Mouse (Mus musculus): ENCODE data around the gene Atp5d. TPM values are rescaled to one million over a fixed set of nuclear protein-coding genes. Genes with fewer than 3 reads are reported as not detected.

Atp5d gene
- polyA plus RNA-seq, 1 experiment from 2014 or later: 612 TPM

DNA sequence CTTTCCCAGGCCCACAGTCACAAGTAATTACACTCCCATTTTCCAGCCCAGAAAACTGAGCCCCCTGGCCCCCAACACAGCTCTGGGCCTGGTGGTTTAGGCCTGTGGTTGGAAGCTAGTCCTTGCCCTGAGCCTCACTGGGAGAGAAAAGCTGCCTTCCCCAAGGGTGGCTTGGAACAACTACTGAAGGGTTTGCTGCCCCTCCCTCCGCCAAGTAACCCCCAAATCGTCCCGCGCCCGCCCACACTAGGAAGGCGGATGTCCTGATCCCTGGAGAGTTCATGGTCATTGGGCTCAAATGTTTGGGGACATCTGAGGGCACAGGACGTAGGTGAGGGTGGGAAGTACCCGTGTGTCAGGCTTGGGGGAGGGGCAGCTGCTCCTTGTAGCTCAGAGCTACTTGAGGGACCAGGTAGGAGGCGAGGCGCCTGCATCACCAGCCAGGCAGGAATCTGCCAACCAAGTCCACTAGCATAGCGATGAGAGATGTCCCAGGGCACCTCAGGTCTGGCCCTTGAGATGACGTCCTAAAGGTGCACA is 20.7 kb downstream of the Atp5d start:
- H3K4me3 ChIP-seq (replicated peaks): peak overlapping the region; percentile 43
- WGBS: 3% methylated on average over 12 of the region's 12 CpGs
- H3K9me3 ChIP-seq (replicated peaks): no peaks in the 10 kb centered on the region
- H3K27me3 ChIP-seq: no peaks in the 10 kb centered on the region
- peak; percentile 2 for ATAC-seq (replicated peaks; ENCODE audit: low FRiP score)
- H3K4me2 ChIP-seq: peak overlapping the region; percentile 80
- H3K36me3 ChIP-seq: peaks cover 36% of the 10 kb centered on the region
- H3K4me1 ChIP-seq: peaks cover 96% of the 10 kb centered on the region
- peak overlapping the region; percentile 30; the same call in 1 of the 2 replicates for H3K9ac ChIP-seq
- peak overlapping the region; percentile 100 for H3K27ac ChIP-seq

- Histone ChIP-seq H3K4me3 (replicated peaks) (peak overlapping the region; percentile 43), H3K4me1 (peaks cover 96% of the 10 kb centered on the region), H3K4me2 (peak overlapping the region; percentile 80), H3K27ac (peak overlapping the region; percentile 100), H3K9me3 (replicated peaks) (no peaks in the 10 kb centered on the region), H3K9ac (peak overlapping the region; percentile 46; the same call in 1 of the 2 replicates), H3K36me3 (peaks cover 29% of the 10 kb centered on the region), H3K27me3 (no peaks in the 10 kb centered on the region)
- under 1% methylated on average over 55 of the region's 55 CpGs for WGBS
- peak; percentile 81 for ATAC-seq (replicated peaks; ENCODE audit: low FRiP score)
Observed at GRCm38 (mm10) chr10:80159561-80160454, 21.4 kb downstream of the Atp5d start.

DNA sequence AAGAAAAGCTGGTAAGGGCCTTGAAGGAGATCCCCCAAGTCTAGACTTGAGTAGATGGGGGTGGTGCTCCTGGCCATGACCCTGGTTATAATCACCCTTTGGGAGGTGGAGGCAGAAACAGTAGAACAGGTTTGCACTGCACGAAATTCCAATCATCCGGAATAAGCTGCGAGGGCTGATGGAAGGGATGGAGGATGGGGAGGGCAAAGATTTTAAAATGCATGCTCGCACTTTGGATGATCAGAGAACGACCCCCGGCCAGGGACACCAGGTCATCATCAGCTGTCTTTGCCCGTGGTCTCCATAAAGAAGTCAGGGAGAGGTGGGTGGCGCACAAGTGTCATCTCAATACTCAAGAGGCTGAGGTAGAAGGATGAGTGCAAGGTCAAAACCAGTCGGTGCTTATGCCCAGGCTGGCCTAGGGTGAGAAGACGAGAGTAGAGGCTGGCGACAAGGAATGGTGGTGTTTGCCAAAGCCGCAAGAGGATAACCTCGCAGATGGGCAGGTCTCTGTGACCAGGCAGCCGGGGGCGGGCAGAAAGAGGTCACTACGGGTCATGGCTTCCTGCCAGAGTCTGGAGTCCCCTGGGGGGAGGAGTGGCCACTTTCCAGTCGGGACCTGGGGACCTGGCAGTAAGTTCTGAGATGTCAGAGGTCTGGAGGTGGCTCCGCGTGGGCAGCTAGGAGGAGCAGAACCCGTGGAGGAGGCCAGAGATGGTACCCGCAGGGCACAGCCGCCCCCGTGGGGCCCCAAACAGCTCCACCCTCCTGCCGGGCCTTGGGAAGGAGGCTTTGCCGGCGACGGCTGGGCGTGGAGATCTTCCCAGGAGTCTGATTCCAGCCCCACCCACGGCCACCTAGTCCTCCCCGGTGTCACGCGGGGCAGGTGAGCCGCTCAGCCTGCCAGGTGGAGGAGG is 22.3 kb downstream of the Atp5d start:
- peak; percentile 7 for ATAC-seq (replicated peaks; ENCODE audit: low FRiP score)
- Histone ChIP-seq H3K36me3 (peaks cover 20% of the 10 kb centered on the region), H3K27ac (peak overlapping the region; percentile 100), H3K9ac (peak overlapping the region; percentile 46), H3K4me3 (replicated peaks) (peak overlapping the region; percentile 43), H3K27me3 (no peaks in the 10 kb centered on the region), H3K4me1 (peaks cover 96% of the 10 kb centered on the region), H3K9me3 (replicated peaks) (no peaks in the 10 kb centered on the region), H3K4me2 (peak overlapping the region; percentile 80)
- WGBS: under 1% methylated on average over 33 of the region's 33 CpGs

DNA sequence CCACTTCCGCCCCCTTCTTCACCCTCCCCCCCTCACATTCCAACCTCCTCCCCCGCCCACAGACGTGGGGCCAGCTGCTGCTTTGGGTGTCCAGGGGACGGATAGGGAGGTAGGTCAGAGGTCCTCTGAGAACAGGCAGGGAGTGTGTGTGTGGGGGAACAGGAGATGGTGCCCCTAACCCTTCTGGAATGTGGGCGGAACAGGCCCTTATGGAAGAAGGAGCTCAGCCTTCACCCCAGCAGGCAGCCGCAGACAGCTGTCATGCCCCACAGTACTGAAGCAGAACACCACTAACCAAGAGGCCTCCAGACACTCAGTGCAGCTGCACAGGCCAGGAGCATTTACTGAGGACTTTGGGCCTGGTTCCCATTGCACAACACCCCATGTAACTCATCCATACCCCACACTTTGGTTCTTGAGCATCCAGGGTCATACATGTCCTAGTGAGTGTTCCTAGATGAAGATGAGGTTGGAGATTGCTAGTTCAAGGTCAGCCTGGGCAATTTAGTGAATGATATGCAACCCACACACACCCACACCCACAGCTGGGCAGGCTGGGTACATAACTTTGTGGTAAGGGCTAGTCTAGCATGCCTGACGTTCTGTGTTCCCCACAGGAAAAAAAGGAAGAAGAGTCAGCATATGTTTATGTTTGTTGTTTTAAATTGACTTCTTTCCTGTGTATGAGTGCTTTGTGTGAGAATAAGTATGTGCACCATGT is 23.2 kb downstream of the Atp5d start:
- ATAC-seq (replicated peaks; ENCODE audit: low FRiP score): peak; percentile 20
- Histone ChIP-seq H3K36me3 (peaks cover 10% of the 10 kb centered on the region), H3K4me3 (replicated peaks) (peak overlapping the region; percentile 43), H3K4me2 (peak overlapping the region; percentile 80), H3K4me1 (peaks cover 95% of the 10 kb centered on the region), H3K9ac (peak overlapping the region; percentile 46; the same call in 1 of the 2 replicates), H3K27ac (peak overlapping the region; percentile 100), H3K9me3 (replicated peaks) (no peaks in the 10 kb centered on the region), H3K27me3 (no peaks in the 10 kb centered on the region)
- WGBS: 3% methylated on average over 7 of the region's 7 CpGs

- Histone ChIP-seq H3K4me2 (peak overlapping the region; percentile 80), H3K27me3 (no peaks in the 10 kb centered on the region)
- WGBS: 66% methylated on average over 3 of the region's 3 CpGs
Observed at GRCm38 (mm10) chr10:80162243-80162608, 23.8 kb downstream of the Atp5d start.

DNA sequence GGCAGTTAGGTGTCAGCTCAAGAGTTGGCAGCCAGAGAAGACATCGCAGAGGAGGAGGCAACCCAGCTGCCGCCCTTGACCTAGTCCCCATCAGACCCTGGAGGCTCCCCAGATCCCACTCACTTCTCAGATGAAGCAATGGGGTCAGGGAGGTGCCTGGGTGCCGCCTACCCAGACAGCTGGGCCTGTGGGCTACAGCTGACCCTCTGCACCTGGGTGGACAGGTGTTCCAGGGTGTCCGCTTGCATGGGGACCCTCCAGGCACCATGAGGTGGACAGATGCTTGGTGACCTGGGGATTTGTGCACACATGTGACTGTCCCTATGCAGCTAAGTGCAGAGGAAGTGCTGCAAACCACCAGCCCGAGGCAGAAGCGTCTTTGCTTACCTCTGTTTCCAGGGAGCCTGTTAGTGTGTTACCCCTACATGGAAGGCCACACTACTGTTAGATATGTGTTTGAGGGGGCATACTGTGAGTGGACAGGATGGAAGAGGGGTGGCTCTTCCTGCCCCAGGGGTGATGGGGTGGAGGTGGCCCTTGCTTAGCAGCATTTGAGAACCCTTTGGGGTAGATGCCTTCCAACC is 24.4 kb downstream of the Atp5d start:
- ATAC-seq (replicated peaks; ENCODE audit: low FRiP score): no peak
- Histone ChIP-seq H3K4me1 (peaks cover 90% of the 10 kb centered on the region), H3K4me3 (replicated peaks) (no peak overlapping the region), H3K27ac (peak overlapping the region; percentile 100), H3K4me2 (peak overlapping the region; percentile 80; the same call in 1 of the 2 replicates), H3K27me3 (no peaks in the 10 kb centered on the region), H3K9ac (no peak overlapping the region), H3K36me3 (no peaks in the 10 kb centered on the region), H3K9me3 (replicated peaks) (no peaks in the 10 kb centered on the region)
- 54% methylated on average over 6 of the region's 6 CpGs for WGBS

More at GRCm38 (mm10) chr10:80162243-80162608, 23.8 kb downstream of the Atp5d start:
- Histone ChIP-seq H3K9me3 (replicated peaks) (no peaks in the 10 kb centered on the region), H3K4me1 (peaks cover 95% of the 10 kb centered on the region), H3K4me3 (replicated peaks) (no peak overlapping the region), H3K36me3 (peaks cover 5% of the 10 kb centered on the region), H3K9ac (peak overlapping the region; percentile 46; the same call in 1 of the 2 replicates), H3K27ac (peak overlapping the region; percentile 100)
- ATAC-seq (replicated peaks; ENCODE audit: low FRiP score): no peak

DNA sequence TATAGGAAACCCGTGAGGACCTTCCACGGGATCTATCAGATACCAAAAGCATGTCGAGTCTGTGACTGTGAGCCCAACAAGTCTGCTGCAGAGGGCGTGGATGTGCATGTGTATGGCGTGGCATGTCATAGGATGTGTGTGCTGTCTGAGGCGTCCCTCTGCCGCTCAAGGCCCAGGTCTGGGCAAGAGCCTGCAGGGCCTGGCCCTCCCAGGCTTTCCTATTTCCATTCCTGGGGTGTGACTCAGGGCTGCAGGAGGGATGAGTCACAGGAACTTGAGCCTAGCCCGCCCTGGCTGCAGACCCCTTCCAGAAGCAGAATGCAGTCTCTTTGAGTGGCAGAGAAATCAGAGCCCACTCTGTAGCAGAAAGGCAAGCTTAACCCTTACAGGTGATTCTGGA is 25.3 kb downstream of the Atp5d start:
- Histone ChIP-seq H3K27me3 (no peaks in the 10 kb centered on the region), H3K4me2 (peak overlapping the region; percentile 96)
- WGBS: 61% methylated on average over 8 of the region's 8 CpGs

GRCm38 (mm10) chr10:80164161-80164997 is 25.9 kb downstream of the Atp5d start:
- H3K4me3 ChIP-seq (replicated peaks): peak overlapping the region; percentile 47
- peak overlapping the region; percentile 96 for H3K4me2 ChIP-seq
- H3K27ac ChIP-seq: peak overlapping the region; percentile 71
- no peak for ATAC-seq (replicated peaks; ENCODE audit: low FRiP score)
- peaks cover 84% of the 10 kb centered on the region for H3K4me1 ChIP-seq
- WGBS: 9% methylated on average over 44 of the region's 44 CpGs
- H3K36me3 ChIP-seq: no peaks in the 10 kb centered on the region
- H3K9ac ChIP-seq: peak overlapping the region; percentile 46
- no peaks in the 10 kb centered on the region for H3K27me3 ChIP-seq
- H3K9me3 ChIP-seq (replicated peaks): no peaks in the 10 kb centered on the region

More for the DNA sequence above, 25.3 kb downstream of the Atp5d start:
- no peaks in the 10 kb centered on the region for H3K9me3 ChIP-seq (replicated peaks)
- H3K4me1 ChIP-seq: peaks cover 84% of the 10 kb centered on the region
- no peak for ATAC-seq (replicated peaks; ENCODE audit: low FRiP score)
- H3K27ac ChIP-seq: peak overlapping the region; percentile 71; the same call in 1 of the 2 replicates
- H3K9ac ChIP-seq: no peak overlapping the region
- H3K4me3 ChIP-seq (replicated peaks): no peak overlapping the region
- H3K36me3 ChIP-seq: no peaks in the 10 kb centered on the region

- Histone ChIP-seq H3K4me1 (peaks cover 86% of the 10 kb centered on the region), H3K36me3 (peaks cover 4% of the 10 kb centered on the region), H3K27ac (peak overlapping the region; percentile 71), H3K9ac (peak overlapping the region; percentile 46), H3K27me3 (no peaks in the 10 kb centered on the region), H3K4me2 (peak overlapping the region; percentile 96), H3K9me3 (replicated peaks) (no peaks in the 10 kb centered on the region), H3K4me3 (replicated peaks) (peak overlapping the region; percentile 47)
- peak; percentile 27 for ATAC-seq (replicated peaks; ENCODE audit: low FRiP score)
- WGBS: under 1% methylated on average over 17 of the region's 17 CpGs
Observed at GRCm38 (mm10) chr10:80164998-80165344, 26.5 kb downstream of the Atp5d start.

- Histone ChIP-seq H3K9me3 (replicated peaks) (no peaks in the 10 kb centered on the region), H3K27ac (peak within 1 kb of the TSS; percentile 100), H3K4me3 (replicated peaks) (peak within 1 kb of the TSS; percentile 91), H3K4me1 (peaks cover 86% of the 10 kb centered on the region), H3K36me3 (peaks cover 10% of the 10 kb centered on the region), H3K27me3 (no peaks in the 10 kb centered on the region), H3K4me2 (peak within 1 kb of the TSS; percentile 96), H3K9ac (peak within 1 kb of the TSS; percentile 46)
- WGBS: 13% methylated on average over 20 of the region's 20 CpGs
- no peak for ATAC-seq (replicated peaks; ENCODE audit: low FRiP score)
Observed at GRCm38 (mm10) chr10:80165392-80166128, 27.1 kb downstream of the Atp5d start, which contains the start of gene Cirbp. Gene Cirbp (plus strand): TSS chr10:80165985.

All from kidney, embryonic 15.5 days (tissue).